Comparison of ENCODE assay signal across 11 mouse cellular contexts in genomic region chr19:32348955-32349654, GRCm38 (mm10). TPM values are rescaled to one million over a fixed set of nuclear protein-coding genes. Genes with fewer than 3 reads are reported as not detected.
DNase-seq lines count a peak whose midpoint lies in the region; ATAC-seq and TF ChIP-seq lines count a peak whose summit lies in the region.
"Had no signal": no experiment of that assay in that cellular context is flagged by ENCODE, and none has a peak within 500 bp of the region (broad histone marks: within the 10 kb centered on the region; RNA-seq: fewer than 3 reads in every experiment).

No protein-coding gene starts in this region.

- 41% methylated on average over 7 of the region's 7 CpGs for WGBS in heart, adult 2 months
- 28% methylated on average over 7 of the region's 7 CpGs for WGBS in intestine, embryonic 14.5 days

- no peaks in the 10 kb centered on the region for H3K9me3 ChIP-seq in intestine, embryonic 14.5 days (ENCODE audit: control insufficient read depth, low read length)
- H3K9me3 ChIP-seq: G1E; hindbrain, embryonic 13.5 days had no signal

- no peaks in the 10 kb centered on the region; the same call in 1 of the 2 replicates for H3K79me2 ChIP-seq in heart, adult 2 months (replicated peaks; ENCODE audit: control insufficient read depth, insufficient read depth, low read length)

- no peak overlapping the region for H3K9ac ChIP-seq in heart, adult 2 months (ENCODE audit: low read depth, low read length)
- no peak overlapping the region for H3K9ac ChIP-seq in intestine, embryonic 14.5 days (ENCODE audit: low read length)
- H3K9ac ChIP-seq: hindbrain, embryonic 13.5 days had no signal

- TF ChIP-seq POLR2A in heart, adult 2 months (IDR thresholded peaks at IDR 0.05; ENCODE audit: insufficient read depth, low read depth, low read length) = no peak
- no peak for TF ChIP-seq POLR2A in brain, embryonic 14.5 days (IDR thresholded peaks at IDR 0.05; ENCODE audit: borderline replicate concordance, extremely low read depth, insufficient read depth, insufficient read length, poor library complexity, severe bottlenecking)

- peak; percentile 52 for TF ChIP-seq CTCF in heart, adult 2 months (IDR thresholded peaks at IDR 0.05)
- TF ChIP-seq CTCF in brain, embryonic 14.5 days (IDR thresholded peaks at IDR 0.05; ENCODE audit: borderline replicate concordance, extremely low read depth, insufficient read depth, insufficient read length) = no peak

- H3K4me2 ChIP-seq in intestine, embryonic 14.5 days (ENCODE audit: low read length) = no peak overlapping the region
- H3K4me2 ChIP-seq: hindbrain, embryonic 13.5 days had no signal

- H3K36me3 ChIP-seq in heart, adult 2 months (ENCODE audit: control insufficient read depth, insufficient read depth, low read length) = peaks cover 24% of the 10 kb centered on the region
- H3K36me3 ChIP-seq in intestine, embryonic 14.5 days (ENCODE audit: control insufficient read depth, insufficient read depth, low read length) = no peaks in the 10 kb centered on the region

- peaks cover 9% of the 10 kb centered on the region for H3K4me1 ChIP-seq in heart, adult 2 months (ENCODE audit: control insufficient read depth, insufficient read depth, low read length)
- peaks cover 37% of the 10 kb centered on the region for H3K4me1 ChIP-seq in intestine, embryonic 14.5 days (replicated peaks; ENCODE audit: control insufficient read depth, insufficient read depth, low read length)

- DNase-seq in heart, adult 2 months = peak in 1 of 2 experiments; percentile 19
- DNase-seq in heart, postnatal 4 days = no peak
- DNase-seq in brain, embryonic 14.5 days (ENCODE audit: low read depth) = peak; percentile 52
- no peak for DNase-seq in intestine, embryonic 14.5 days (ENCODE audit: low spot score)
- peak; percentile 63 for DNase-seq in lung, postnatal 36 days
- DNase-seq in layer of hippocampus, postnatal 25 days (ENCODE audit: extremely low spot score in 1 of 2, low spot score in 1 of 2) = no peak
- DNase-seq in spleen, postnatal 36 days (ENCODE audit: low spot score in 2 of 2) = no peak
- no peak for DNase-seq in gastrocnemius, postnatal 25 days
- DNase-seq: cerebellum, adult 9-11 months had no signal

- H3K27ac ChIP-seq in heart, adult 2 months = peak overlapping the region; percentile 15
- peak overlapping the region; percentile 47 for H3K27ac ChIP-seq in intestine, embryonic 14.5 days (ENCODE audit: low read depth)
- H3K27ac ChIP-seq: hindbrain, embryonic 13.5 days had no signal

- H3K4me3 ChIP-seq in heart, adult 2 months = no peak overlapping the region
- H3K4me3 ChIP-seq in intestine, embryonic 14.5 days (ENCODE audit: low read depth, low read length) = no peak overlapping the region
- H3K4me3 ChIP-seq: hindbrain, embryonic 13.5 days had no signal

- TF ChIP-seq EP300 in heart, adult 2 months (IDR thresholded peaks at IDR 0.05; ENCODE audit: insufficient read depth, low read depth, low read length) = no peak

- no peaks in the 10 kb centered on the region for H3K27me3 ChIP-seq in heart, adult 2 months (ENCODE audit: control insufficient read depth, insufficient read depth, low read length)
- H3K27me3 ChIP-seq in intestine, embryonic 14.5 days (replicated peaks; ENCODE audit: control insufficient read depth, insufficient read depth, low read length) = no peaks in the 10 kb centered on the region
- H3K27me3 ChIP-seq: hindbrain, embryonic 13.5 days had no signal

- intact Hi-C loops in heart, adult 2 months (cut with DNase I) = no loop called here

- ATAC-seq in intestine, embryonic 14.5 days (replicated peaks; ENCODE audit: low FRiP score, low TSS enrichment, low read depth) = peak; percentile 72; the same call in 1 of the 2 replicates

RNA-seq across cellular contexts. Expression of gene Sgms1, which starts 40.4 kb away (rescaled TPM):
- 10 to 100 TPM; 60.5 to 62.1 TPM for total RNA-seq in heart, adult 2 months (2021)
- polyA plus RNA-seq in heart, adult 2 months (2012; rRNA removed) = 27.0 and 42.5 TPM in 2 replicates
- total RNA-seq in heart, postnatal 4 days (2021) = 10 to 100 TPM; 50.5 to 57.4 TPM
- 8.6 and 13.6 TPM in 2 replicates for polyA plus RNA-seq in brain, embryonic 14.5 days (2012; rRNA removed)
- 37.5 and 38.2 TPM in 2 replicates for polyA plus RNA-seq in intestine, embryonic 14.5 days (2014; fragmentation: Nextera tagmentation; extraction: Ambion mirVana)
- 10 to 100 TPM; 37.0 to 45.7 TPM for total RNA-seq in layer of hippocampus, postnatal 25 days (2021)
- total RNA-seq in gastrocnemius, postnatal 25 days (2021) = 10 to 100 TPM; 37.2 to 42.0 TPM

Comparison
In these comparisons a context has a peak if more than half of its experiments do, and no peak if none do; other contexts are left out.
1. DNase-seq: peak in brain, embryonic 14.5 days (single experiment) and lung, postnatal 36 days (single experiment); none in heart, postnatal 4 days (single experiment), intestine, embryonic 14.5 days (single experiment), layer of hippocampus, postnatal 25 days (0 of 2), spleen, postnatal 36 days (0 of 2) and gastrocnemius, postnatal 25 days (single experiment).